Mouse (Mus musculus): ENCODE results near the gene D130052B06Rik.

DNA sequence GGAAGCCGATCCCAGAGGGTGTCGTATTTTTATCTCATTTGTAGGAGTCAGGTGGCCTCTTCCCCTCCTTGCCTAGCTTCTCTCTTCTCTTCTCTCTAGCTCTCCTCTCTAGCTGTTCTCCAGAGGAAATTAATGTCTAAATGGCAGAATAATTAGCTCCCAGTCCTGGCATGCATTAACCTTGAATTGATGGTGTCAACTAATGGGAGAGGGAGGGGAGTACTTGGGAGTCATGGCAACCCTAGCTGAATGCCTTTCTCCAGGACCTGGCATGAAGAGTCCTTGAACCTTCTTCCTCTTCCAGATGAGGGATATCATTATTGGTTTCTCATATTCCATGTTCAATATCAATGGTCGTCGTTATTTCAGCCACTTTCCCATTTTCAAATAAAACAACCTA is 2.4 kb upstream of the D130052B06Rik start:
- TF ChIP-seq TAL1 (IDR thresholded peaks at IDR 0.05; ENCODE audit: low read length) = no peak
- no peak for TF ChIP-seq GATA1 (IDR thresholded peaks at IDR 0.05; ENCODE audit: low read length)

Measured in erythroblast, embryonic 14.5 days (primary cell).